Mouse (Mus musculus) small intestine, adult 2 months (tissue): ENCODE measurements at regions not wholly inside any gene's neighbourhood (a gene's known extent, or its start where the extent isn't known, plus 50 kb on each side); places are given as distances from the start of the nearest gene placed in this dataset.

Experiments
- CTCF ChIP-seq: fragments of 200-500 bp; IDR thresholded peaks from 2 replicates; pipeline ENCODE4 v1.5.1; 2012; ENCODE audit warnings: low read depth, mild to moderate bottlenecking, control low read depth, inconsistent platforms, low read length, moderate library complexity, mixed read lengths; ENCODE audit not compliant: insufficient replicate concordance, insufficient read length; ENCODE audit errors: extremely low read depth
- POLR2A ChIP-seq: fragments of 200-500 bp; IDR thresholded peaks from 2 replicates; pipeline ENCODE4 v1.6.1; 2012; ENCODE audit warnings: low read depth, mild to moderate bottlenecking, control low read depth, inconsistent platforms, low read length, moderate library complexity

DNA sequence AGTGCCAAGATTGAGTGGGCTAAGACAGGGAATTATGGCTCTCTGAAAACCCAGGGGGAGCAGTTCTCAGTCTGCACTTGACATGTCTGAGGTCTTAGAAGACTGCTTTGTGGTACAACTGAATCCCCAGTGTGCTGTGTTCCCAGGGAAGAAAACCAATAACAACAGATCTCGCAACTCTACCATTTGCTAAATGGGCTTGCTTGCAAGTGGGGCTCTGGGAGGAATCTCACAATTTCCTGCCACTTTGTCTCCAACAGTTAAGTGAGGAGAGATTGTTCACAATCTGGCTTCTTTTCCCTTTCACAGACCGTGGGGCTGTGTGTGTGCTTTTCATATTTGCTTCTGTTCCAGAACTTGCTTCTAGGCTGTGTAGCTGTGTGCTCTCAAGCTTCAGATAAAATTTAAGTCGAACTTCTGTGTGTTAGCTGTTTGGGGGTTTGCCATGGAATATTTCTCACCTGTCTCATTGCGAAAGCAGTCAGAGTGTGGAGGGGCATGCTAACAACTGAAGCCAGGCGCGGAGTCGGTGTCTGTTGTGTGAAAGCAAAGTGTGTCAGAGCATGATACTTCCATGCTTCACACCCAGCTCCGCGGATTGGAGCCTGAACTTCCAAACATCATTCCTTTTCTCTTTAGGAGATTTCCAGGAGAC, 108.8 kb upstream of the Col8a1 start:
- no peak for TF ChIP-seq POLR2A
- no peak for TF ChIP-seq CTCF
